Mouse (Mus musculus) frontal cortex, adult (tissue): ENCODE data around the gene Myh9.

Source experiments
- ATAC-seq: cut with Nextera tagmentation; 2 replicates; pipeline ENCODE4 v1.9.2; 2017; ENCODE audit warnings: mild to moderate bottlenecking, moderate library complexity, mixed read lengths; ENCODE audit not compliant: low TSS enrichment

The Myh9 gene

GRCm38 (mm10) chr15:77842047-77842843 lies at the start of gene Myh9:
Gene Myh9 (minus strand): TSS chr15:77842175.
- peak; percentile 93 for ATAC-seq

DNA sequence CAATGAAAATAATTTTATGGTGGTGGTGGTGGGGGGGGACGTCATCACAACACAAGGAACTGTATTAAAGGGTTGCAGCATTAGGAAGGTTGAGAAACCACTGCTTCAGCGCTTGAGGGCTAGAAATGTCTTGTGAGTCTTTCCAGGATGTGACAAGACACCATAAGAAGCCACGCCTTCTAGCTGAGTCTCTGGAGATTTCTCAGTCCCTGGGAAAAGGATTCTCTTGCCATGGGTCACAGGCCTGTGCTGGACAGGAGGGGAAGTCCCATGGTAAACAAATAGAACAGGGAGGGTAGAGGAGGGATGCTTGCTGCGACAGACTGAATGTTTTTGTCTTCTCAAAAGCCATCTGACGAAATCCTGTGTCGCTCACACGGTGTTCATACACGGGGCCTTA lies 49.8 kb upstream of the Myh9 start:
- no peak for ATAC-seq

- ATAC-seq: no peak
Observed at GRCm38 (mm10) chr15:77889761-77890422, 47.9 kb upstream of the Myh9 start.

- no peak for ATAC-seq
Observed at GRCm38 (mm10) chr15:77888286-77888685, 46.3 kb upstream of the Myh9 start.

- ATAC-seq: peak; percentile 92
Observed at GRCm38 (mm10) chr15:77887093-77887488, 45.1 kb upstream of the Myh9 start.

DNA sequence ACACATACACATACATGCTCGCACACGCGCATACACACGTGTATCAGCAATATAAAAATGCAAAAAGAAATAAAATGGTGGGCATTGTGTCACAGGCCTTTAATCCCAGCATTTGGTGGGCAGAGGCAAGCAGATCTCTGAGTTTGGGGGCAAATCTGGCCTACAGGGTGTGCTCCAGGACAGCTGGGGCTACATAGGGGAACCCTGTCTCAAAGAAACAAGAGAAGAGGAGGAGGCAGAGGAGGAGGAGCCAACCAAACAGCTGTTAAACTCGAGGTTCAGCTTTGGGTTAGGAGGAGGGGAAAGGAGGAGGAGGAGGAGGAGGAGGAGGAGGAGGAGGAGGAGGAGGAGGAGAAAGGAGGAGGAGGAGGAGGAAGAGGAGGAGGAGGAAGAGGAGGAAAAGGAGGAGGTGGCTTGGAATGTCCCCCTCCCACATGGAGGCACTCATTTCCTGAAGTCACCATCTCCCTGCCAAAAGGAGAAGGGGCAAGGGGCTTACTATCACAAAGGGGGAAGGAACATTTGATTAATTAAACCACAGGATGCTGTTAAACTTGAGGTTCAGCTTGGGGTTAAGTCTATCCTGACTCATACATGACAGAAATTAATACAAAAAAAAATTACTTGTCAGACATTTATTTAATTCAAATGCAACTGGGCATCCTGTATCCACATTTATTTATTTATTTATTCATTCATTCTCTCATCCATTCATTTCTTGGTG lies 44.6 kb upstream of the Myh9 start:
- no peak for ATAC-seq

DNA sequence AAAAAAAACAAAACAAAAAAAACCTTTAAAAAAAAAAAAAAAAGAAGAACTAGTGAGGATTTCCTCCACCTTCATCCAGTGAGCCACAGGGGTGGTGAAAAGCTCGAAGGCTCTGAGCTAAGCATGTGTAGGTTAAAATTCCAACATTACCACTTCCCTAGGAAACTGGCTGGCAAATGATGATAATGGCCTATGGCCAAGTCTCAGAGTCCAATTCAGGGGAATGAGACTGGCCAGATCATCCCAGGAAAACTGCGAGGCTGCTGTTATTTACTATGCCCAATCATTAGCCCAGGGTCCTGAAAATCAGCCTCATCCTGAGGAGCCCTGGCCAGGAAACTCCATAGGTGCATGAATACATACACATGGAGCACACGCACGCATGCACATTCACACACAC lies 44.0 kb upstream of the Myh9 start:
- no peak for ATAC-seq

GRCm38 (mm10) chr15:77885159-77885558 lies 43.2 kb upstream of the Myh9 start:
- no peak for ATAC-seq

DNA sequence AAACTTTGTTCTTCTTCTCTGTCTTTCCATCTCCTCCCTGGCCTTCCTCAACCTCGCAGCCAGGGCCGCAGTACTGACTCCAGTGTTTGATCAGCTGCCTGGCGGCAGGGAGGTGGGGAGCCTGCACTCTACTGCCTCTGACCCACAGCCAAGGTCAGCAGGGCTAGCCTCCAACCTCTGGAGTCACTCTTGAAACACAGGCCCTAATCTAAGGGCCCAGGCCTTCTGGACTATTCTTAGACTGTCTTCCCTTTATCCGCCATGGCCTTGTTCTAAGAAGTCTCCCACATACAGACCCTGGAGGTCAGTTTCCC lies 41.7 kb upstream of the Myh9 start:
- no peak for ATAC-seq

DNA sequence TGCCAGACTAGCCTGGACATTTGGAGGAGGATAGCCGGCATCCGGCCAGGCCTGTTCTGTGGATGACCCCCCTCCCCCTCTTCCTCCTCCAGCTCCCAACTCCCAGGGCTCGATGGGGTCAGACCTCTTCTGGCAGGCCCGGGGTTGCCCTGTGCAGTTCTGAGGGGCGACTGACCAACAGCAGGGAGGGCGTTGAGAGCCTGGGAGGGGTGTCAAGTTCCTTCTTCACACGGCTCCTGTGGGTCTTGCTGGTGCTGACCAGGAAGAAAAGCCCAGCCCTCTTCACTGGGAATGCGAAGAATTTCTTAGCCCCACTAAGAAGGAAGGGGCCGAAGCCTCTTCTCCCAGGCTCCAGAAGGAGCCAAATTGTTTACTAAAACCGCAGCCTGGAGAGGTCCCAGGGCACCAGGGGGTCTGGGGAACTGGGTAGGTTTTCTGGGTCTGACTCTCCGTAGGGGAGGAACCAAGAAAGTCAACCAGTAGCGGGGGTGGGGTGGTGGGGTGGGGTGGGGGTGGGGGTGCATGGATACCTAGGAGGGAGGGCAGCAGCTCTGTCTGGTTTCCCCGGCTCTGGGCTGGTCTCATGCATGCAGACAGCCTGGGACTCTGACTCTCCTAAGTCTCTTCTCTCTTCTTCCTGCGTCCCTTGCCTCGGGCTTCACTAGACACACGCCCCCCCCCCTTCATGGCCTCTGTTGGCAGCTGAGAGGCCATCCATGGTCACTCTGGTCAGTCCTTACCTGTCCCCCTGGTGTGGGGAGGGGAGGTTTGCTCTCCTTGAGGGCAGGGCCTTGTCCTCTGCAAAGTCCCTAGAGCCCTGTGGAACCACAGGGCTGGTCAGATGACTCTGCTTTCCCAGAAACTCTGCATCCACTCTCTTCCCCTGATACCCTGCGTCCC lies 41.1 kb upstream of the Myh9 start:
- no peak for ATAC-seq

DNA sequence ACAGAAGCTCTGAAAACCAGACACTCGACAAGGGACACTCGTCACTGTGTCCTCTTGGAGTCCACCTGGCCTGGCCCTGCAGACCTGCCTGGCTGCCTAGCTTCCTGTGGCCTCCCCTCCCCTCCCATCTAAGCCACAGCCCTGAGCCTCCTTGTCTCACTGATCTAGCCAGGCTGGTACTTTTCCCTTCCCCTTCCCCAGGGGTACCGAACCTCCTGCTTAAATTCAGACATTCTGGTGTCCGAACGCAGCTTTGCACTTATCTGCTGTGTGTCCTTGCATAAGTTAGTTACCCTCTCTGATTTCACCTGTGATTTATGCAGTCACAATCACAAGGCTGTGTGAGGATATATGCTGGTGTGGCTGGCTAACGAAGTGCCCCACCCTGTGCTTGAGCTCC lies 40.3 kb upstream of the Myh9 start:
- ATAC-seq: no peak

GRCm38 (mm10) chr15:77881698-77882097 lies 39.7 kb upstream of the Myh9 start:
- no peak for ATAC-seq

DNA sequence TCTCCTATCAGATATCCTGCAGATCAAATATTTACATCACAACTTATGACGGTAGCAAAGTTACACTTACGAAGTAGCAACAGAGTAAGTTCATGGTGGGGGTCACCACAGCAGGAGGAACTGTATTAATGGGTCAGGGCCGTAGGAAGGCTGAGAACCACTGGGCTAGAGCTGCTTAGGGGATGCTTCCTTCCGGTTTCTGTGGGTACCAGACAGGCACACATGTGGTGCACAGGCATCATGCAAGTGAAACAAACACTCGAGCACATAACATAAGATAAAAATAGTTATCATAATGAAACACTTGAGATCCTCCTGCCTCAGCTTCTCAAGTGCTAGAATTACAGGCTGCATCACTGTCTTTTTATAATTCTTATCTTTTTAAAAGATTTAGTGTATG lies 38.8 kb upstream of the Myh9 start:
- no peak for ATAC-seq

DNA sequence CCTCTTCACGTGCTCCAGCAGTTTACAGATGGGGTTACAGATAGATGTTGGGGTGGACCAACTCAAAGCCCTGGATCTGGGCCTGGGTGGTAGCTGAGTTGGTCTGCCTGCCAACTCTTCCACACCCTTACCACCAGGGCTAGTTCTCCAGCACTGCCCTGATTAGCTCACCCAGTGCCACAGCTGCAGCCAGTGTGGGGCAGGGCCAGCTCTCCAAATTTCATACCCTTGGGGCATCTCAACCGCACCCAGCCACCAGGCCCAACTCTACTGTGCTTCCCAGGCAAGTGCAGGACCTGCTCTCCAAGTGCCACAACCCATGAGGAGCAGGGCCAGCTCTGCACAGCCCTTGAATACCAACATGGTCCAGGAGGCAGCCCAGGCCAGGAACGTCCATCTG lies 37.8 kb upstream of the Myh9 start:
- no peak for ATAC-seq

DNA sequence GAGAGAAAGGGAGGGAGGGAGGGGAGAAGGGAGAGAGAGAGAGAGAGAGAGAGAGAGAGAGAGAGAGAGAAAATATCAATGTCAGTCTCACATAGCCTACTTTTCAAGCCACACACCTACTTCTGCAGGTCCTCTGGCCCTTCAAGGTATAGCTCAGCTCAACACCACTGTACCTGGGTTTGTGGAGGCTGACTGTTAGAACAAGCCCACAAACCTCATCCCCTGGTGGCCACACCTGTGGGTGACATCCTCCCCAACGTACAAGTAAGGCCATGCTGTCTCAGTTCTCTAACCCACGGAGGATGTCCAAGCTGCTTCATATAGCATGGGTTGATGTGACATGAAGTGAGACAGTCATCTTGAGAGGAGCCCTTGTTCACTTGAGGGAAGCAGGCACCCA lies 35.2 kb upstream of the Myh9 start:
- no peak for ATAC-seq

- ATAC-seq: no peak
Observed at GRCm38 (mm10) chr15:77876716-77877115, 34.7 kb upstream of the Myh9 start.

- ATAC-seq: no peak
Observed at GRCm38 (mm10) chr15:77875953-77876352, 34.0 kb upstream of the Myh9 start.

GRCm38 (mm10) chr15:77874807-77875206 lies 32.8 kb upstream of the Myh9 start:
- no peak for ATAC-seq

DNA sequence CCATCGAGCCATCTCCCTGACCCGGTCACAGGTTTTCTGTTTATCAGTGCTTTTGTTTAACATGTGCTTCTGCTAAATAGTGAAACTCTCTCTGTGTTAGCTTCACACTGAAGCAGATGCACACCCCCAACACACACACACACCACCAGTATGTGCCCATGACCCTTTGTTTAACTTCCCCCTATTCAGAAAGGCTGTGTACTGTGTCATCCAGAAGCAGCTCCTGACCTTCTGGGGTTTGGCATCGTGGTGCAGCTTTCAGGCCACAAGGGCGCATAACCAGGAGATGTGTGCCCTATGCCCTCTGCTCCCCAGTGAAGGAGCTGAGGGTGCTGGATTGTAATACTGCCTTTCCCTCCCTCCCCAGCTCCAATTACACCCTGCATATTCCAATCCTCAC lies 32.3 kb upstream of the Myh9 start:
- no peak for ATAC-seq

DNA sequence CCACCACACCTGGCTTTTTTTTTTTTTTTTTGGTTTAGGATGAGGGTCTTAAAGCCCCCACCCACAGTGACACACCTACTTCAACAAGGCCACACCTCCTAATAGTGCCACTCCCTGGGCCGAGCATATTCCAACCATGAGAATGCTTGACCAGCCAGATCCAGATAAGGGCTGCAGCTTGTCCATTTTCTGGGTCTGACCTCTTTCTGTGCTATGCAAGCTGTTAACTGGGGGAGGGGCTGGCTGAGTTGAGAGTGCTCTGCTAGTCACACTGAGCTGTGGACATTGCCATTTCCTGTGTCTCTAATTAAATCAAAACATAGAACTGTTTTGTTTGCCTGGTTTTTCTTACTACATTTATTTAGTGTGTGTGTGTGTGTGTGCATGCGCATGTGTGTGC lies 31.6 kb upstream of the Myh9 start:
- no peak for ATAC-seq

DNA sequence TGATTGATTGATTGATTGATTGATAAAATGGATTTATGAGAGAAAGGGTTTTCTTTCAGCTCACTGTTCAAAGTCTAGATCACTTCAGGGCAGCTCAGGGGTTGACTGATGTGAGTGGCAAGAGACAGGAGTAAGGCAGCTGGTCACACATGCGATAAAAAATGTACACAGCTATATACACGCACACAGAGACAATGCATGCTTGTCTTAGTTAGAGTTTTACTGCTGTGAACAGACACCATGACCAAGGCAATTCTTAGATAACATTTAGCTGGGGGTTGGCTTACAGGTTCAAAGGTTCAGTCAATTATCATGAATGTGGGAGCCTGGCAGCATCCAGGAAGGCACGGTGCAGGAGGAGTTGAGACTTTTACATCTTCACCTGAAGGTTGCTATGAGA lies 31.0 kb upstream of the Myh9 start:
- ATAC-seq: no peak

- ATAC-seq: no peak
Observed at GRCm38 (mm10) chr15:77868340-77868739, 26.4 kb upstream of the Myh9 start.
